8 mouse cellular contexts compared by ENCODE assay signal in the genomic region with DNA sequence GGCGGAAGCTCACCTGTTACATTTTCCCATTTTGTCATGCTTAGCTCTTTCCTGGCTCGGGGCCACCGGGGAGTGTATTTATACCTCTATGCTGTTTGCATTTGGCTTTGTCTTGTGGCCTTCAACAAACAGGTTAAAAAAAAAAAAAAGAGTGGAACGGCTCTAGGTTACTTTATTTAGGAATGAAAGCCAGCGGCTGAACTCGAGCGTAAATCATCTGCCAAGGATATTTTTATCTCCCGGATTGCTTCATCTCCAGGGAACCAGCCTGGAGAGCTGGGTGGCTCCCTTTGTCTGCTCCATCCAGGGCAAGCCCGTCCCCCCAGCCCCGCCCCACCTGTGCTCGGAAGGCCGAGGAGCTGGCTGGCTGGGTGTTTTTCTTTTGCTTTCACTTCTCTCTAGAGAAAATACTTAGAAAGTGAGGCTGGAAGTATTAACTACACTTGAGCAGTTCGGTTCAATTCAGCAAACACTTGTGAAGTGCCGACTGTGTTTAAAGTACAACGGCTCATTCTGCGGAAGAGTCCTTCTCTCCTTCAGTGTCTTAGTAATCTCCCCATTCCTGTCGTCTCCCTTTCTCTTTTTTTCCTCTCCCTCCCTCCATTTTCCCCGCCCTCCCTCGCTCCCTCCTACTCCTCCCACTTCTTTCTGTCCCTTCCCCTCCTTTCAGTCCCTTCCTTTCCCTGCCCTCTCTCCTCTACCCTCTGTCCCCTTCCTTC. TPM values are rescaled to one million over a fixed set of nuclear protein-coding genes. Genes with fewer than 3 reads are reported as not detected.
DNase-seq lines count a peak whose midpoint lies in the region; ATAC-seq and TF ChIP-seq lines count a peak whose summit lies in the region.

No protein-coding gene starts in this region.

- H3K27ac ChIP-seq in forebrain, embryonic 10.5 days = peak overlapping the region; percentile 81
- peak overlapping the region; percentile 83 for H3K27ac ChIP-seq in heart, embryonic 16.5 days (ENCODE audit: low read length)
- peak overlapping the region; percentile 51 for H3K27ac ChIP-seq in liver, postnatal 0 days (ENCODE audit: low read depth)
- H3K27ac ChIP-seq in neural tube, embryonic 14.5 days (ENCODE audit: low read depth, low read length) = no peak overlapping the region
- no peak overlapping the region for H3K27ac ChIP-seq in thymus, adult 2 months (ENCODE audit: control insufficient read depth, insufficient read depth, low read length)

- H3K9me3 ChIP-seq in forebrain, embryonic 10.5 days = no peaks in the 10 kb centered on the region
- H3K9me3 ChIP-seq in heart, embryonic 16.5 days (replicated peaks; ENCODE audit: control insufficient read depth, low read length) = no peaks in the 10 kb centered on the region
- no peaks in the 10 kb centered on the region for H3K9me3 ChIP-seq in liver, postnatal 0 days (ENCODE audit: low read length)
- no peaks in the 10 kb centered on the region for H3K9me3 ChIP-seq in neural tube, embryonic 14.5 days (ENCODE audit: control insufficient read depth, low read length)

- peak overlapping the region; percentile 70 for H3K4me2 ChIP-seq in heart, embryonic 16.5 days (ENCODE audit: low read depth, low read length)
- H3K4me2 ChIP-seq in liver, postnatal 0 days (ENCODE audit: low read depth, low read length) = peak overlapping the region; percentile 74
- peak overlapping the region; percentile 45 for H3K4me2 ChIP-seq in neural tube, embryonic 14.5 days (ENCODE audit: low read depth, low read length)

- no peak for TF ChIP-seq CTCF in brain, embryonic 14.5 days (IDR thresholded peaks at IDR 0.05; ENCODE audit: borderline replicate concordance, extremely low read depth, insufficient read depth, insufficient read length)
- no peak for TF ChIP-seq CTCF in liver, postnatal 0 days (IDR thresholded peaks at IDR 0.05; ENCODE audit: low read depth)
- no peak for TF ChIP-seq CTCF in thymus, adult 2 months (IDR thresholded peaks at IDR 0.05; ENCODE audit: borderline replicate concordance, control insufficient read depth, extremely low read depth, insufficient read depth, low read length, poor library complexity)

- peaks cover 54% of the 10 kb centered on the region for H3K27me3 ChIP-seq in forebrain, embryonic 10.5 days (ENCODE audit: poor library complexity, severe bottlenecking)
- no peaks in the 10 kb centered on the region; the same call in 1 of the 2 replicates for H3K27me3 ChIP-seq in heart, embryonic 16.5 days (ENCODE audit: control insufficient read depth, insufficient read depth, low read length)
- H3K27me3 ChIP-seq in liver, postnatal 0 days (ENCODE audit: insufficient read depth, low read length) = 0 out of 2 replicates have a peak, but pooled peaks cover 4% of the 10 kb centered on the region
- H3K27me3 ChIP-seq in neural tube, embryonic 14.5 days (ENCODE audit: control insufficient read depth, insufficient read depth, low read length) = no peaks in the 10 kb centered on the region
- H3K27me3 ChIP-seq in thymus, adult 2 months (ENCODE audit: control insufficient read depth, insufficient read depth, low read length) = no peaks in the 10 kb centered on the region; the same call in 1 of the 2 replicates

- TF ChIP-seq POLR2A in brain, embryonic 14.5 days (IDR thresholded peaks at IDR 0.05; ENCODE audit: borderline replicate concordance, extremely low read depth, insufficient read depth, insufficient read length, poor library complexity, severe bottlenecking) = no peak
- no peak for TF ChIP-seq POLR2A in thymus, adult 2 months (IDR thresholded peaks at IDR 0.05; ENCODE audit: control insufficient read depth, extremely low read depth, insufficient read depth, low read length, poor library complexity)

- peak overlapping the region; percentile 52 for H3K4me3 ChIP-seq in forebrain, embryonic 10.5 days
- H3K4me3 ChIP-seq in heart, embryonic 16.5 days (ENCODE audit: low read length) = peak overlapping the region; percentile 50
- peak overlapping the region; percentile 60 for H3K4me3 ChIP-seq in liver, postnatal 0 days (ENCODE audit: low read depth, low read length)
- H3K4me3 ChIP-seq in neural tube, embryonic 14.5 days (ENCODE audit: low read depth, low read length) = peak overlapping the region; percentile 25
- peak overlapping the region; percentile 40 for H3K4me3 ChIP-seq in thymus, adult 2 months (ENCODE audit: control insufficient read depth, insufficient read depth, low read length)

- peak overlapping the region; percentile 61 for H3K9ac ChIP-seq in heart, embryonic 16.5 days (ENCODE audit: low read length)
- H3K9ac ChIP-seq in liver, postnatal 0 days (replicated peaks) = peak overlapping the region; percentile 55
- peak overlapping the region; percentile 4; the same call in 1 of the 2 replicates for H3K9ac ChIP-seq in neural tube, embryonic 14.5 days (replicated peaks; ENCODE audit: low read depth, low read length)

- WGBS in forebrain, embryonic 10.5 days = 2% methylated on average over 19 of the region's 19 CpGs
- WGBS in heart, embryonic 16.5 days = 2% methylated on average over 19 of the region's 19 CpGs
- 3% methylated on average over 19 of the region's 19 CpGs for WGBS in liver, postnatal 0 days (ENCODE audit: insufficient replicate concordance)
- WGBS in neural tube, embryonic 14.5 days = 2% methylated on average over 19 of the region's 19 CpGs
- 4% methylated on average over 19 of the region's 19 CpGs for WGBS in thymus, adult 2 months

- no peaks in the 10 kb centered on the region for H3K36me3 ChIP-seq in forebrain, embryonic 10.5 days (replicated peaks)
- H3K36me3 ChIP-seq in heart, embryonic 16.5 days (ENCODE audit: control insufficient read depth, insufficient read depth) = no peaks in the 10 kb centered on the region
- no peaks in the 10 kb centered on the region for H3K36me3 ChIP-seq in liver, postnatal 0 days (replicated peaks; ENCODE audit: insufficient read depth, low read length)
- no peaks in the 10 kb centered on the region for H3K36me3 ChIP-seq in neural tube, embryonic 14.5 days (ENCODE audit: control insufficient read depth, insufficient read depth, low read length)
- no peaks in the 10 kb centered on the region for H3K36me3 ChIP-seq in thymus, adult 2 months (ENCODE audit: control insufficient read depth, insufficient read depth, low read length)

- peak; percentile 69 for DNase-seq in brain, embryonic 14.5 days (ENCODE audit: low read depth)
- peak; percentile 32 for DNase-seq in forebrain, embryonic 10.5 days (ENCODE audit: extremely low spot score, low spot score)
- DNase-seq in kidney, postnatal 14 days = peak; percentile 85
- peak; percentile 77 for DNase-seq in liver, postnatal 0 days
- peak; percentile 28 for DNase-seq in thymus, adult 2 months

- peak; percentile 17; the same call in 1 of the 2 replicates for TF ChIP-seq EP300 in liver, postnatal 0 days (IDR thresholded peaks at IDR 0.05; ENCODE audit: low read depth)

- peaks cover 46% of the 10 kb centered on the region for H3K4me1 ChIP-seq in forebrain, embryonic 10.5 days
- peaks cover 15% of the 10 kb centered on the region for H3K4me1 ChIP-seq in heart, embryonic 16.5 days (ENCODE audit: control insufficient read depth, insufficient read depth, low read length)
- H3K4me1 ChIP-seq in liver, postnatal 0 days (ENCODE audit: insufficient read depth) = no peaks in the 10 kb centered on the region; the same call in 1 of the 2 replicates
- H3K4me1 ChIP-seq in neural tube, embryonic 14.5 days (ENCODE audit: control insufficient read depth, insufficient read depth, low read length) = 0 out of 2 replicates have a peak, but pooled peaks cover 9% of the 10 kb centered on the region
- peaks cover 2% of the 10 kb centered on the region for H3K4me1 ChIP-seq in thymus, adult 2 months (replicated peaks; ENCODE audit: control insufficient read depth, insufficient read depth, low read length)

- peak; percentile 95 for ATAC-seq in CD4-positive, CD25-positive, alpha-beta regulatory T cell, adult 4 months
- peak; percentile 94 for ATAC-seq in heart, embryonic 16.5 days (replicated peaks; ENCODE audit: extremely low read depth, insufficient read depth, low FRiP score)
- ATAC-seq in liver, postnatal 0 days = peak; percentile 96
- ATAC-seq in neural tube, embryonic 14.5 days (ENCODE audit: low read depth) = peak; percentile 64

RNA-seq across cellular contexts. Expression of a gene that starts 44.6 kb away (rescaled TPM):
- polyA plus RNA-seq in CD4-positive, CD25-positive, alpha-beta regulatory T cell, adult 4 months (2017; shearing (Covaris generic)) = not detected
- polyA plus RNA-seq in brain, embryonic 14.5 days (2012; rRNA removed) = 0.20 and 0.36 TPM in 2 replicates
- polyA plus RNA-seq in forebrain, embryonic 10.5 days (2016; fragmentation: Nextera tagmentation; extraction: Ambion mirVana) = 0.02 and 0.04 TPM in 2 replicates
- 0.05 and 0.10 TPM in 2 replicates for polyA plus RNA-seq in heart, embryonic 16.5 days (2015; fragmentation: Nextera tagmentation; extraction: Ambion mirVana)
- polyA plus RNA-seq in liver, postnatal 0 days (2015; fragmentation: Nextera tagmentation; extraction: Ambion mirVana) = not detected in 2 replicates
- polyA plus RNA-seq in neural tube, embryonic 14.5 days (2014; fragmentation: Nextera tagmentation; extraction: Ambion mirVana) = 0.36 and 0.60 TPM in 2 replicates
- polyA plus RNA-seq in thymus, adult 2 months (2012; rRNA removed) = 0.06 and 0.07 TPM in 2 replicates

Comparison
In these comparisons a context has a peak if more than half of its experiments do, and no peak if none do; other contexts are left out.
1. DNase-seq: peak in every context shown above with its lines; median percentile 85 in kidney, postnatal 14 days; 77 in liver, postnatal 0 days; 69 in brain, embryonic 14.5 days; 32 in forebrain, embryonic 10.5 days; 28 in thymus, adult 2 months.
2. H3K27ac ChIP-seq: peak in forebrain, embryonic 10.5 days (single experiment), heart, embryonic 16.5 days (single experiment) and liver, postnatal 0 days (single experiment); none in neural tube, embryonic 14.5 days (single experiment) and thymus, adult 2 months (single experiment).
3. H3K9ac ChIP-seq: peak in every context shown above with its lines; median percentile 61 in heart, embryonic 16.5 days; 55 in liver, postnatal 0 days; 4 in neural tube, embryonic 14.5 days.
4. Peak in every context shown above with its lines, with median percentiles within 50 percentile points of each other: ATAC-seq, H3K4me3 ChIP-seq and H3K4me2 ChIP-seq.